Mouse (Mus musculus): ENCODE results near the gene Ubr3.

GRCm38 (mm10) chr2:70006492-70006891 is 109.4 kb downstream of the Ubr3 start:
- TF ChIP-seq POLR2AphosphoS2 (IDR thresholded peaks at IDR 0.05; ENCODE audit: low read length) (no peak), GATA1 (IDR thresholded peaks at IDR 0.05; ENCODE audit: low read depth, low read length) (no peak), POLR2A (IDR thresholded peaks at IDR 0.05; ENCODE audit: control insufficient read depth in 1 of 2, insufficient read depth in 1 of 2, low read depth in 1 of 2, low read length in 2 of 2, poor library complexity in 1 of 2) (no peak), RCOR1 (IDR thresholded peaks at IDR 0.05; ENCODE audit: low read depth, low read length) (no peak), ELF1 (IDR thresholded peaks at IDR 0.05; ENCODE audit: low read depth, low read length) (no peak), MAX (IDR thresholded peaks at IDR 0.05; ENCODE audit: low read length) (no peak), CTCF (IDR thresholded peaks at IDR 0.05 in 2 of 3, conservative IDR thresholded peaks at IDR 0.05 in 1 of 3; ENCODE audit: control insufficient read depth in 1 of 3, insufficient read depth in 1 of 3, low read depth in 2 of 3, low read length in 3 of 3, poor library complexity in 1 of 3, severe bottlenecking in 1 of 3) (no peak), MAFK (IDR thresholded peaks at IDR 0.05; ENCODE audit: borderline replicate concordance, low read depth, low read length) (no peak), JUND (IDR thresholded peaks at IDR 0.05; ENCODE audit: low read depth, low read length) (no peak)
